ENCODE assay signal across 11 mouse cellular contexts in genomic region chr17:14506123-14506522, GRCm38 (mm10).
"Had no signal": no experiment of that assay in that cellular context is flagged by ENCODE, and none has a peak within 500 bp of the region (broad histone marks: within the 10 kb centered on the region; RNA-seq: fewer than 3 reads in every experiment).

No protein-coding gene starts in this region.

- DNase-seq: lung, embryonic 14.5 days; lung, postnatal 4 days; midbrain, embryonic 14.5 days; retina, postnatal 1 day; right cerebral cortex, postnatal 25 days; right cerebral cortex, postnatal 4 days; spleen, adult 18-20 months; thymus, adult 18-20 months; thymus, postnatal 14 days; thymus, postnatal 36 days had no signal

- ATAC-seq: midbrain, embryonic 16.5 days had no signal
